Mouse (Mus musculus): ENCODE data around the gene Pde2a. TPM values are rescaled to one million over a fixed set of nuclear protein-coding genes. Genes with fewer than 3 reads are reported as not detected.

The Pde2a gene
- polyA plus RNA-seq, 1 experiment = 33.2 TPM

GRCm38 (mm10) chr7:101463665-101464271 lies 42.3 kb downstream of the Pde2a start:
- 79% methylated on average over 11 of the region's 11 CpGs for WGBS
- Histone ChIP-seq H3K4me3 (replicated peaks; ENCODE audit: control insufficient read depth, low read depth, low read length) (no peak overlapping the region), H3K27ac (ENCODE audit: control insufficient read depth, insufficient read depth, low read depth, low read length, poor library complexity) (peak overlapping the region; percentile 15), H3K4me1 (ENCODE audit: control insufficient read depth, insufficient read depth, low read length) (peaks cover 22% of the 10 kb centered on the region)
- TF ChIP-seq POLR2A (IDR thresholded peaks at IDR 0.05; ENCODE audit: borderline replicate concordance, control insufficient read depth, low read depth, low read length) = no peak
- TF ChIP-seq CTCF (IDR thresholded peaks at IDR 0.05; ENCODE audit: control insufficient read depth, insufficient read depth, low read length) = no peak

- TF ChIP-seq CTCF (IDR thresholded peaks at IDR 0.05; ENCODE audit: control insufficient read depth, insufficient read depth, low read length) (no peak), POLR2A (IDR thresholded peaks at IDR 0.05; ENCODE audit: borderline replicate concordance, control insufficient read depth, low read depth, low read length) (no peak)
- WGBS = 72% methylated on average over 4 of the region's 4 CpGs
- Histone ChIP-seq H3K4me1 (ENCODE audit: control insufficient read depth, insufficient read depth, low read length) (peaks cover 22% of the 10 kb centered on the region), H3K27ac (ENCODE audit: control insufficient read depth, insufficient read depth, low read depth, low read length, poor library complexity) (peak overlapping the region; percentile 82), H3K4me3 (replicated peaks; ENCODE audit: control insufficient read depth, low read depth, low read length) (no peak overlapping the region)
Observed at GRCm38 (mm10) chr7:101464927-101465326, 43.4 kb downstream of the Pde2a start.

GRCm38 (mm10) chr7:101465392-101465791 lies 43.9 kb downstream of the Pde2a start:
- H3K27ac ChIP-seq (ENCODE audit: control insufficient read depth, insufficient read depth, low read depth, low read length, poor library complexity) = peak overlapping the region; percentile 82
- no peak overlapping the region for H3K4me3 ChIP-seq (replicated peaks; ENCODE audit: control insufficient read depth, low read depth, low read length)
- no peak for TF ChIP-seq CTCF (IDR thresholded peaks at IDR 0.05; ENCODE audit: control insufficient read depth, insufficient read depth, low read length)
- no peak for TF ChIP-seq POLR2A (IDR thresholded peaks at IDR 0.05; ENCODE audit: borderline replicate concordance, control insufficient read depth, low read depth, low read length)
- 54% methylated on average over 14 of the region's 14 CpGs for WGBS
- H3K4me1 ChIP-seq (ENCODE audit: control insufficient read depth, insufficient read depth, low read length) = peaks cover 19% of the 10 kb centered on the region

- no peak overlapping the region for H3K4me3 ChIP-seq (replicated peaks; ENCODE audit: control insufficient read depth, low read depth, low read length)
- WGBS = 19% methylated on average over 8 of the region's 8 CpGs
Observed at GRCm38 (mm10) chr7:101465850-101466580, 44.5 kb downstream of the Pde2a start.

GRCm38 (mm10) chr7:101466581-101467081 lies 45.1 kb downstream of the Pde2a start:
- Histone ChIP-seq H3K4me1 (ENCODE audit: control insufficient read depth, insufficient read depth, low read length) (peaks cover 21% of the 10 kb centered on the region), H3K27ac (ENCODE audit: control insufficient read depth, insufficient read depth, low read depth, low read length, poor library complexity) (peak overlapping the region; percentile 82), H3K4me3 (replicated peaks; ENCODE audit: control insufficient read depth, low read depth, low read length) (no peak overlapping the region)
- no peak for TF ChIP-seq POLR2A (IDR thresholded peaks at IDR 0.05; ENCODE audit: borderline replicate concordance, control insufficient read depth, low read depth, low read length)
- TF ChIP-seq CTCF (IDR thresholded peaks at IDR 0.05; ENCODE audit: control insufficient read depth, insufficient read depth, low read length) = no peak
- WGBS = 33% methylated on average over 6 of the region's 6 CpGs

More at GRCm38 (mm10) chr7:101465850-101466580, 44.5 kb downstream of the Pde2a start:
- Histone ChIP-seq H3K4me1 (ENCODE audit: control insufficient read depth, insufficient read depth, low read length) (peaks cover 19% of the 10 kb centered on the region), H3K27ac (ENCODE audit: control insufficient read depth, insufficient read depth, low read depth, low read length, poor library complexity) (peak overlapping the region; percentile 82)
- no peak for TF ChIP-seq CTCF (IDR thresholded peaks at IDR 0.05; ENCODE audit: control insufficient read depth, insufficient read depth, low read length)
- no peak for TF ChIP-seq POLR2A (IDR thresholded peaks at IDR 0.05; ENCODE audit: borderline replicate concordance, control insufficient read depth, low read depth, low read length)

GRCm38 (mm10) chr7:101471423-101471822 lies 49.9 kb downstream of the Pde2a start:
- WGBS = 64% methylated on average over 2 of the region's 2 CpGs

GRCm38 (mm10) chr7:101471968-101472480 lies 50.5 kb downstream of the Pde2a start:
- Histone ChIP-seq H3K4me1 (ENCODE audit: control insufficient read depth, insufficient read depth, low read length) (peaks cover 8% of the 10 kb centered on the region), H3K4me3 (replicated peaks; ENCODE audit: control insufficient read depth, low read depth, low read length) (no peak overlapping the region), H3K27ac (ENCODE audit: control insufficient read depth, insufficient read depth, low read depth, low read length, poor library complexity) (peak overlapping the region; percentile 17)
- WGBS = 76% methylated on average over 3 of the region's 3 CpGs
- no peak for TF ChIP-seq CTCF (IDR thresholded peaks at IDR 0.05; ENCODE audit: control insufficient read depth, insufficient read depth, low read length)

More at GRCm38 (mm10) chr7:101471423-101471822, 49.9 kb downstream of the Pde2a start:
- no peak overlapping the region for H3K4me3 ChIP-seq (replicated peaks; ENCODE audit: control insufficient read depth, low read depth, low read length)
- no peak for TF ChIP-seq POLR2A (IDR thresholded peaks at IDR 0.05; ENCODE audit: borderline replicate concordance, control insufficient read depth, low read depth, low read length)
- no peak for TF ChIP-seq CTCF (IDR thresholded peaks at IDR 0.05; ENCODE audit: control insufficient read depth, insufficient read depth, low read length)
- H3K27ac ChIP-seq (ENCODE audit: control insufficient read depth, insufficient read depth, low read depth, low read length, poor library complexity) = peak overlapping the region; percentile 43; the same call in 1 of the 2 replicates
- H3K4me1 ChIP-seq (ENCODE audit: control insufficient read depth, insufficient read depth, low read length) = peaks cover 10% of the 10 kb centered on the region
